In genomic region chr19:56821798-56822447, GRCm38 (mm10) we compare ENCODE assay signal across 8 mouse cellular contexts. TPM values are rescaled to one million over a fixed set of nuclear protein-coding genes. Genes with fewer than 3 reads are reported as not detected.
DNase-seq lines count a peak whose midpoint lies in the region; ATAC-seq lines count a peak whose summit lies in the region.

Gene Ccdc186, minus strand, starts transcription at chr19:56822190.

- under 1% methylated on average over 78 of the region's 79 CpGs for WGBS in heart, embryonic 13.5 days
- WGBS in liver, embryonic 13.5 days (ENCODE audit: insufficient replicate concordance), result under 1% methylated on average over 79 of the region's 79 CpGs
- under 1% methylated on average over 79 of the region's 79 CpGs for whole genome bisulfite sequencing in stomach, embryonic 16.5 days

- H3K9ac ChIP-seq in heart, embryonic 13.5 days, result peak within 1 kb of the TSS; percentile 95
- H3K9ac ChIP-seq in liver, embryonic 13.5 days, result peak within 1 kb of the TSS; percentile 95
- H3K9ac ChIP-seq in stomach, embryonic 16.5 days (ENCODE audit: low read length), result peak within 1 kb of the TSS; percentile 97

- no peaks in the 10 kb centered on the region for H3K9me3 ChIP-seq in heart, embryonic 13.5 days
- 0 out of 2 replicates have a peak, but pooled peaks cover 2% of the 10 kb centered on the region for H3K9me3 ChIP-seq in liver, embryonic 13.5 days (replicated peaks)
- H3K9me3 ChIP-seq in stomach, embryonic 16.5 days (replicated peaks; ENCODE audit: control insufficient read depth, low read length), result 0 out of 2 replicates have a peak, but pooled peaks cover 3% of the 10 kb centered on the region

- H3K4me3 ChIP-seq in brown adipose tissue, adult 24 weeks (ENCODE audit: insufficient read depth, low read depth, low read length), result peak within 1 kb of the TSS; percentile 98
- peak within 1 kb of the TSS; percentile 85 for H3K4me3 ChIP-seq in heart, embryonic 13.5 days
- peak within 1 kb of the TSS; percentile 98 for H3K4me3 ChIP-seq in liver, embryonic 13.5 days (replicated peaks)
- H3K4me3 ChIP-seq in stomach, embryonic 16.5 days (replicated peaks; ENCODE audit: low read length), result peak within 1 kb of the TSS; percentile 98

- DNase-seq in CD4-positive, CD25-positive, alpha-beta regulatory T cell, adult 2 months (ENCODE audit: low read depth, low spot score), result peak; percentile 97
- peak; percentile 54 for DNase-seq in fat pad, adult 2 months (ENCODE audit: extremely low read depth, low read depth, low spot score)
- peak; percentile 98 for DNase-seq in kidney, postnatal 14 days
- peak; percentile 93 for DNase-seq in liver, embryonic 13.5 days
- DNase-seq in neural tube, embryonic 10.5 days (ENCODE audit: extremely low spot score, low spot score), result peak; percentile 97

- peak within 1 kb of the TSS; percentile 83 for H3K4me2 ChIP-seq in heart, embryonic 13.5 days
- H3K4me2 ChIP-seq in liver, embryonic 13.5 days, result peak within 1 kb of the TSS; percentile 76
- peak within 1 kb of the TSS; percentile 76 for H3K4me2 ChIP-seq in stomach, embryonic 16.5 days (ENCODE audit: low read depth, low read length)

- H3K27ac ChIP-seq in brown adipose tissue, adult 24 weeks (replicated peaks; ENCODE audit: low read depth, low read length), result peak within 1 kb of the TSS; percentile 83
- H3K27ac ChIP-seq in heart, embryonic 13.5 days (replicated peaks), result peak within 1 kb of the TSS; percentile 85
- peak within 1 kb of the TSS; percentile 84 for H3K27ac ChIP-seq in liver, embryonic 13.5 days
- peak within 1 kb of the TSS; percentile 93 for H3K27ac ChIP-seq in stomach, embryonic 16.5 days (ENCODE audit: low read length)

- ATAC-seq in heart, embryonic 13.5 days (ENCODE audit: extremely low read depth, insufficient number of reproducible peaks, low FRiP score, low TSS enrichment), result peak; percentile 98
- ATAC-seq in liver, embryonic 13.5 days (ENCODE audit: low read depth), result peak; percentile 97
- peak; percentile 97 for ATAC-seq in stomach, embryonic 16.5 days (ENCODE audit: insufficient read depth, low FRiP score)

- H3K27me3 ChIP-seq in heart, embryonic 13.5 days (replicated peaks), result peaks cover 18% of the 10 kb centered on the region
- H3K27me3 ChIP-seq in liver, embryonic 13.5 days, result peaks cover 28% of the 10 kb centered on the region
- no peaks in the 10 kb centered on the region for H3K27me3 ChIP-seq in stomach, embryonic 16.5 days (ENCODE audit: control insufficient read depth, insufficient read depth, low read length)

- 0 out of 2 replicates have a peak, but pooled peaks cover 3% of the 10 kb centered on the region for H3K36me3 ChIP-seq in heart, embryonic 13.5 days
- no peaks in the 10 kb centered on the region for H3K36me3 ChIP-seq in liver, embryonic 13.5 days
- H3K36me3 ChIP-seq in stomach, embryonic 16.5 days (ENCODE audit: control insufficient read depth, insufficient read depth, low read length), result no peaks in the 10 kb centered on the region

- H3K4me1 ChIP-seq in brown adipose tissue, adult 24 weeks (ENCODE audit: control insufficient read depth, insufficient read depth, insufficient read length, low read length), result peaks cover 18% of the 10 kb centered on the region
- H3K4me1 ChIP-seq in heart, embryonic 13.5 days, result peaks cover 50% of the 10 kb centered on the region
- H3K4me1 ChIP-seq in liver, embryonic 13.5 days (replicated peaks), result peaks cover 35% of the 10 kb centered on the region
- peaks cover 29% of the 10 kb centered on the region for H3K4me1 ChIP-seq in stomach, embryonic 16.5 days (ENCODE audit: control insufficient read depth, insufficient read depth, low read length)

RNA-seq across cellular contexts. Expression of gene Ccdc186, which starts in this region (rescaled TPM):
- 13.5 and 19.8 TPM in 2 replicates for polyA plus RNA-seq in brown adipose tissue, adult 24 weeks (2012; ENCODE audit: insufficient read depth, insufficient read length, missing spikeins)
- 15.6 and 15.8 TPM in 2 replicates for polyA plus RNA-seq in heart, embryonic 13.5 days (2015; fragmentation: Nextera tagmentation; extraction: Ambion mirVana)
- polyA plus RNA-seq in liver, embryonic 13.5 days (2015; fragmentation: Nextera tagmentation; extraction: Ambion mirVana), result 5.7 and 6.4 TPM in 2 replicates
- polyA plus RNA-seq in stomach, embryonic 16.5 days (2015; fragmentation: Nextera tagmentation; extraction: Ambion mirVana), result 19.3 and 20.3 TPM in 2 replicates

Comparison
In these comparisons a context has a peak if more than half of its experiments do, and no peak if none do; other contexts are left out.
1. Peak in every context shown above with its lines: DNase-seq, ATAC-seq, H3K4me3 ChIP-seq and H3K27ac ChIP-seq.